Mouse (Mus musculus): Measurements from ENCODE around the gene Limk2. TPM values are rescaled to one million over a fixed set of nuclear protein-coding genes. Genes with fewer than 3 reads are reported as not detected.
A peak's percentile ranks its signal among the peaks of the same experiment; 100 is the strongest.

Gene Limk2
- polyA plus RNA-seq, 1 experiment from 2014 or later = 161 TPM

DNA sequence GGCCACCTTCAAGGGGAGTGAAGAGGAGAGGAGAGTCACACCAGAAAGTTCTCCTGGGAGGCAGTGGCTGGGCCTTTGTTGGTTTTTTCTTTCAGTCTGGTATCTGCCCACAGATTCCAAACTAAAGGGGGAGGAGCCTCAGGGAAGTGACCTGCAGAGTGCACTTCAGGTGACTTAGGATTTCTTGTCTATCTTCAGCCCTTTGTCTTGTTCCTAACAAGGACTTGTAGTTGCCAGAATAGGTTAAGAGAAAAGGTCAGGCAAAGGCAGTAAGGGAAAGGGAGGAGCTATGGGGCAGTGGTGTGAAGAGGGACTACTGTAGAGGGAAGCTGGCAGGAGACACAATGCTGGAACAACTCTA lies 61.2 kb downstream of the Limk2 start:
- ATAC-seq (ENCODE audit: low read depth) = no peak
- Histone ChIP-seq H3K9ac (replicated peaks; ENCODE audit: low read depth, low read length) (no peak overlapping the region), H3K4me1 (ENCODE audit: control insufficient read depth, insufficient read depth, low read length) (0 out of 2 replicates have a peak, but pooled peaks cover 2% of the 10 kb centered on the region), H3K9me3 (ENCODE audit: control insufficient read depth, low read length) (no peaks in the 10 kb centered on the region), H3K36me3 (ENCODE audit: control insufficient read depth, insufficient read depth, low read length) (peaks cover 37% of the 10 kb centered on the region), H3K4me2 (ENCODE audit: low read depth, low read length) (no peak overlapping the region), H3K4me3 (ENCODE audit: low read depth, low read length) (no peak overlapping the region), H3K27me3 (ENCODE audit: control insufficient read depth, insufficient read depth, low read length) (no peaks in the 10 kb centered on the region), H3K27ac (ENCODE audit: low read depth, low read length) (no peak overlapping the region)

DNA sequence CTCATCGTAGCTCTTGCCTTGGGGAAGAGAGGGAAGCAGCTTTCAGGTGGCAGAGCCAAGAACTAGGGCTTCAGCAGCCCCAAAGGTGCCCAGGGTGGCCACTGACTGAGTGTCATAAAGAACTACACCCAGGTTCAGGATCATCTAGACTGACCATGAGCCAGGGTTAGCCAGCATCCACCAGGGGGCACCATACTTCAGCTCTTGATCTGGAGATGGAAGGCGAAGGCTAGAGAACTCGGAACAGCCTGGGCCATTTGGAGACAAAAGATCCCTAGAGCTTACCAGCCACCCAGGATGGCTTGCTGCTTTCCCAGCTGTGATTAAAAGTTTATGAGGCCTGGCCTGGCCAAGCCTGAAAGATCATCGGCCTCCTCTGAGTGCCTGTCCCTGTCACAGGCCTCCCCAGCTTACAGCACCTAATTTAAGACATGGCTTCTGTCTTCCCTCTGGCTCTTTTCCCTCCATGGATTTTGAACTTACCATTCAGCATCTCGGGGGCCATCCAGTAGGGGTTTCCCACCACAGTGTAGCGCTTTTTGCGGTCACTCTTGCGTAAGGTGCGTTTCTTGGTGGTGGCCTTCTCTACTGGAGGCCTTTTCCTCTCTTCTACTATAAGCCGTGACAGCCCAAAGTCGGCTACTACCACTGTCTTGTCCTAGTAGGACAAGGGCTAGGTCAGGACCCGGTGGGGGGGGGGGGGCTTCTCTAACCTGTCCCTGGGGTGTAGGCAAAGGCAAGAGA lies 61.7 kb downstream of the Limk2 start:
- Histone ChIP-seq H3K36me3 (ENCODE audit: control insufficient read depth, insufficient read depth, low read length) (peaks cover 31% of the 10 kb centered on the region), H3K4me3 (ENCODE audit: low read depth, low read length) (no peak overlapping the region), H3K9me3 (ENCODE audit: control insufficient read depth, low read length) (no peaks in the 10 kb centered on the region), H3K27me3 (ENCODE audit: control insufficient read depth, insufficient read depth, low read length) (no peaks in the 10 kb centered on the region), H3K9ac (replicated peaks; ENCODE audit: low read depth, low read length) (no peak overlapping the region), H3K4me1 (ENCODE audit: control insufficient read depth, insufficient read depth, low read length) (0 out of 2 replicates have a peak, but pooled peaks cover 2% of the 10 kb centered on the region), H3K4me2 (ENCODE audit: low read depth, low read length) (no peak overlapping the region), H3K27ac (ENCODE audit: low read depth, low read length) (no peak overlapping the region)
- WGBS = 49% methylated on average over 12 of the region's 12 CpGs
- peak; percentile 75; the same call in 1 of the 2 replicates for ATAC-seq (ENCODE audit: low read depth)

DNA sequence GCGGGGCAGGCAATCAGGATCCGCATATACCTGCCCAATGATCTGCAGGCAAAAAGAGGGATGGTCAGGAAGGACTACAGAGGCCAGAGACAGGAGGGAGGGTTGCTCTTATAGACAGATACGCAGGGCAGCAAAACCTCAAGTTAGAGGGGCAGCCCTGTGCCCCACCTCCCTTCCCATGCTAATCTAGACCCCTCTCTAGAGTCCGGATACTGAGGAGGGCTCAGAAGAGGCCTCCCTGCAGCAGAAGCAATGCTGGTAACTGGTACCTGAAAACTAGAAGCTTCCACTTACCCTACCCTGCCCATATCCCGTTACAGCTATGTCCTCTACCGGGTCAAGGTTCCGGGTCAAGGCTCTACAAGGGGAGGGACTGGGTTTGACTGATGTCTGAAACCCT lies 62.6 kb downstream of the Limk2 start:
- Histone ChIP-seq H3K4me1 (ENCODE audit: control insufficient read depth, insufficient read depth, low read length) (0 out of 2 replicates have a peak, but pooled peaks cover 2% of the 10 kb centered on the region), H3K27me3 (ENCODE audit: control insufficient read depth, insufficient read depth, low read length) (no peaks in the 10 kb centered on the region), H3K9ac (replicated peaks; ENCODE audit: low read depth, low read length) (no peak overlapping the region), H3K4me3 (ENCODE audit: low read depth, low read length) (no peak overlapping the region), H3K27ac (ENCODE audit: low read depth, low read length) (no peak overlapping the region), H3K36me3 (ENCODE audit: control insufficient read depth, insufficient read depth, low read length) (peaks cover 24% of the 10 kb centered on the region), H3K4me2 (ENCODE audit: low read depth, low read length) (no peak overlapping the region), H3K9me3 (ENCODE audit: control insufficient read depth, low read length) (no peaks in the 10 kb centered on the region)
- ATAC-seq (ENCODE audit: low read depth) = no peak
- 95% methylated on average over 7 of the region's 7 CpGs for WGBS

DNA sequence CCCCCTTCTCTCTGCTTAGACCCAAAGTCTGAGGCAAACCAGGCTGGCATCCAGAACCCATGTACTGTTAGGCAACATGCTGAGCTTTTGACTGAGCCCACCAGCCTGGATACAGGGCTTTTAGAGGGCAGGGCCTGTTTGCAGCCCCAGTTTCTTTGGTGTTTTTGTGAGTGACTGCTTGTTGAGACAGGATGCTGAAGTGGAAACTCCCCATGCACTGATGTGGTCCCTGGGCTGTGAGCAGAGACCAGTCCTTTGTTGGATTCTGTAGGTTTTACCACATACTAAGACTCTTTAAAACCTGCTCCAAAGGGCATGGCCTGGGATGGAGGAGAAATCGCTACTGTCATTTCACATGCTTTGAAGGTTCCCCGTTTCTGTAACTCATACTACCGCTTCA lies 64.1 kb downstream of the Limk2 start:
- Histone ChIP-seq H3K36me3 (ENCODE audit: control insufficient read depth, insufficient read depth, low read length) (peaks cover 24% of the 10 kb centered on the region), H3K27ac (ENCODE audit: low read depth, low read length) (no peak overlapping the region), H3K9ac (replicated peaks; ENCODE audit: low read depth, low read length) (no peak overlapping the region), H3K27me3 (ENCODE audit: control insufficient read depth, insufficient read depth, low read length) (no peaks in the 10 kb centered on the region), H3K4me3 (ENCODE audit: low read depth, low read length) (no peak overlapping the region), H3K4me2 (ENCODE audit: low read depth, low read length) (no peak overlapping the region), H3K4me1 (ENCODE audit: control insufficient read depth, insufficient read depth, low read length) (0 out of 2 replicates have a peak, but pooled peaks cover 2% of the 10 kb centered on the region), H3K9me3 (ENCODE audit: control insufficient read depth, low read length) (no peaks in the 10 kb centered on the region)
- no peak for ATAC-seq (ENCODE audit: low read depth)
- 95% methylated on average over 3 of the region's 3 CpGs for WGBS

DNA sequence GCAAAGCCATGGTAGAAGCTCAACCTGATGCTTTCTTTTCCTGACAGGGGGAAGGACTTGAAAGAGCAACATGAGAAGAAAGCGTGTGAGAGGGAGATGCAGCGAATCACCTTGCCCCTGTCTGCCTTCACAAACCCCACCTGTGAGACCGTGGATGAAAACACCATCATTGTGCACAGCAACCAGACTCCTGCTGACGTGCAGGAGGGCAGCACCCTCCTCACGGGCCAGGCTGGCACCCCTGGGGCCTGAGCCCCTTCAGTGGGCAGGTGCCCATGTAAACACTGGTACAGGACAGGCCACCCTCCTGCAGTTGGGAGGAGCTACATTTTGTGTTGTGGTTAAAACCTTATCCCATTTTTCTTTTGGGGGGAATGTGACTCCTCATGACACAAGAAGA lies 67.5 kb downstream of the Limk2 start:
- no peak for ATAC-seq (ENCODE audit: low read depth)
- Histone ChIP-seq H3K27me3 (ENCODE audit: control insufficient read depth, insufficient read depth, low read length) (no peaks in the 10 kb centered on the region), H3K9me3 (ENCODE audit: control insufficient read depth, low read length) (no peaks in the 10 kb centered on the region), H3K36me3 (ENCODE audit: control insufficient read depth, insufficient read depth, low read length) (peaks cover 24% of the 10 kb centered on the region), H3K4me3 (ENCODE audit: low read depth, low read length) (no peak overlapping the region), H3K4me2 (ENCODE audit: low read depth, low read length) (no peak overlapping the region), H3K27ac (ENCODE audit: low read depth, low read length) (no peak overlapping the region), H3K9ac (replicated peaks; ENCODE audit: low read depth, low read length) (no peak overlapping the region), H3K4me1 (ENCODE audit: control insufficient read depth, insufficient read depth, low read length) (peaks cover 12% of the 10 kb centered on the region)
- 88% methylated on average over 5 of the region's 5 CpGs for WGBS

DNA sequence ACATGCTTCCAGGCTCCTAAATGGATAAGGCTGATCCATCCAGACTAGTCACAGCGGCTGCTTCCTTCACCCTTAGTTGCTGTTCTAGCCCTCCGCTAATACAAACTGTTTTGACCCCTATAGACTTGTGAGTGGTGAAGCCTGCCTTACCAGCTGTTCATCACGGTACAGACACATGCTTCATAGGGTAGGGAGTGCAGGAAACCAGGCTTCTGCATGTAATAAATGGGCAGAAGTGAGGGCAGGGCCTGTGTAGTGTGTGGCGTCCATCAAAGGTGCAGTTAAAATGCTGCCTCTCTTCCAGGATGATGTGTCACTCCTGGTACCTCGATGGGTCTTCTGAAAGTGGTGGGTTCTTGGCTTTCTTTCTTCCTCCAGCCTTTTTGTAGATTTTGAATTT lies 71.0 kb downstream of the Limk2 start:
- 52% methylated on average over 5 of the region's 5 CpGs for WGBS
- Histone ChIP-seq H3K4me2 (ENCODE audit: low read depth, low read length) (no peak overlapping the region), H3K36me3 (ENCODE audit: control insufficient read depth, insufficient read depth, low read length) (0 out of 2 replicates have a peak, but pooled peaks cover 3% of the 10 kb centered on the region), H3K27me3 (ENCODE audit: control insufficient read depth, insufficient read depth, low read length) (no peaks in the 10 kb centered on the region), H3K9ac (replicated peaks; ENCODE audit: low read depth, low read length) (no peak overlapping the region), H3K4me1 (ENCODE audit: control insufficient read depth, insufficient read depth, low read length) (peaks cover 12% of the 10 kb centered on the region), H3K27ac (ENCODE audit: low read depth, low read length) (peak overlapping the region; percentile 56), H3K9me3 (ENCODE audit: control insufficient read depth, low read length) (no peaks in the 10 kb centered on the region), H3K4me3 (ENCODE audit: low read depth, low read length) (no peak overlapping the region)
- ATAC-seq (ENCODE audit: low read depth) = peak; percentile 21; the same call in 1 of the 2 replicates

DNA sequence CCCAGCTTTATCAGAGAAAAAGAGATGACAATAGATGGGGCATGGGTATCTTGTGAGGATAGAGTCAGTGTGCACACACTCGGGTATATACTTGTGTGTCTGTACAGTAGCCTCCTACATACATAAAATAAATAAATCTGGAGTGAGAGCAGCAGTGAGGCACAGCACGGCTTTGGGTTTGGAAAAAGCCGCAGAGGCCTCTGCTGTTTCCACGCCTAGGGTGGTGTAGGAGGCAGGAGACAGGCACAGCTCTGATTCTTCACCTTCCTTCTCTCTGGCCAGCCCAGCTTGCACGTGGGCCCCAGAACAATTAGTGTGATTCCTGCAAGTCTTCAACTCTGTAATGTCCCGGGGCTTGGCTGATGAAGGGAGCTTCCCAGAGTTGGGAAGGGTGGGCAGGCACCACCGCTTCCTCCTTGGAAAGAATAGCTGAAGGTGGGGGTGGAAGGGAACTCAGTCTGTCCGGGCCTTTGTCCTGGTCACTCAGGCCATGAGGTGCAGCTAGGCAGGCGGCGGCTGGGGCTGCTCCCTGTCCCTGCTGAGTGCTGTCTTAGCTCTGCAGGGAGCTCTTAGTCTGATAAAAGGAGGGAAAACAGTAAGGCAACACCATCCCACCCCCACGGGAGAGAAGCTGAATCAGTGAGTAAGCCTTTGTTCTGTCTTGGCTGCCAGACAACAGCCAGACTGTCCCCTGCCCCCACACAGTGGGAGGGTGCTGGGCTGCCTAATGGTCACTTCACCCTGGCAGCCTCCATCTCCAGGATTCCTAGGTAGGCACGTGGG lies 71.6 kb downstream of the Limk2 start:
- H3K4me3 ChIP-seq (ENCODE audit: low read depth, low read length) = no peak overlapping the region
- 9% methylated on average over 12 of the region's 12 CpGs for whole genome bisulfite sequencing
- H3K4me1 ChIP-seq (ENCODE audit: control insufficient read depth, insufficient read depth, low read length) = peaks cover 18% of the 10 kb centered on the region
- H3K9ac ChIP-seq (replicated peaks; ENCODE audit: low read depth, low read length) = peak overlapping the region; percentile 28; the same call in 1 of the 2 replicates
- ATAC-seq (ENCODE audit: low read depth) = peak; percentile 48; the same call in 1 of the 2 replicates
- H3K27me3 ChIP-seq (ENCODE audit: control insufficient read depth, insufficient read depth, low read length) = no peaks in the 10 kb centered on the region
- no peak overlapping the region for H3K4me2 ChIP-seq (ENCODE audit: low read depth, low read length)
- H3K27ac ChIP-seq (ENCODE audit: low read depth, low read length) = peak overlapping the region; percentile 56
- H3K9me3 ChIP-seq (ENCODE audit: control insufficient read depth, low read length) = no peaks in the 10 kb centered on the region
- 0 out of 2 replicates have a peak, but pooled peaks cover 3% of the 10 kb centered on the region for H3K36me3 ChIP-seq (ENCODE audit: control insufficient read depth, insufficient read depth, low read length)

DNA sequence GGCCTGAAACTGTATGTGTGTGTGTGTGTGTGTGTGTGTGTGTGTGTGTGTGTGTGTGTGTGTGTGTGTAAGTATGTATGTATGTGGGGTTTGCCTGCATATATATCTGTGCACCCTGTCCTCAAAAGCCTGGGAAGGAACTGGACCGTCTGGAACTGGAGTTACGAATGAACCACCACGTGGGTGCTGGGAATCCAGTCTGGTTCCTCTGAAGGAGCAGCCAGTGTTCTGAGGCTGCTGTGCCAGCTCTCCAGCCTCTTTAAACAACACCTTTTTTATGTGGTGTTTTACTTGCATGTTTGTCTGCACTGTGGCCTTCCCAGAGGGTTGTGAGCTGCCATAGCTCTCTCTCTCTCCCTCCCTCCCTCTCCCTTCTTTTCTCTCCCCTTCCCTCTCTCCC lies 72.4 kb downstream of the Limk2 start:
- H3K9ac ChIP-seq (replicated peaks; ENCODE audit: low read depth, low read length) = no peak overlapping the region
- H3K27me3 ChIP-seq (ENCODE audit: control insufficient read depth, insufficient read depth, low read length) = no peaks in the 10 kb centered on the region
- no peak overlapping the region for H3K4me2 ChIP-seq (ENCODE audit: low read depth, low read length)
- ATAC-seq (ENCODE audit: low read depth) = no peak
- no peaks in the 10 kb centered on the region for H3K9me3 ChIP-seq (ENCODE audit: control insufficient read depth, low read length)
- H3K4me1 ChIP-seq (ENCODE audit: control insufficient read depth, insufficient read depth, low read length) = peaks cover 18% of the 10 kb centered on the region
- 75% methylated on average over 3 of the region's 3 CpGs for WGBS
- H3K36me3 ChIP-seq (ENCODE audit: control insufficient read depth, insufficient read depth, low read length) = 0 out of 2 replicates have a peak, but pooled peaks cover 3% of the 10 kb centered on the region
- H3K27ac ChIP-seq (ENCODE audit: low read depth, low read length) = no peak overlapping the region
- no peak overlapping the region for H3K4me3 ChIP-seq (ENCODE audit: low read depth, low read length)

DNA sequence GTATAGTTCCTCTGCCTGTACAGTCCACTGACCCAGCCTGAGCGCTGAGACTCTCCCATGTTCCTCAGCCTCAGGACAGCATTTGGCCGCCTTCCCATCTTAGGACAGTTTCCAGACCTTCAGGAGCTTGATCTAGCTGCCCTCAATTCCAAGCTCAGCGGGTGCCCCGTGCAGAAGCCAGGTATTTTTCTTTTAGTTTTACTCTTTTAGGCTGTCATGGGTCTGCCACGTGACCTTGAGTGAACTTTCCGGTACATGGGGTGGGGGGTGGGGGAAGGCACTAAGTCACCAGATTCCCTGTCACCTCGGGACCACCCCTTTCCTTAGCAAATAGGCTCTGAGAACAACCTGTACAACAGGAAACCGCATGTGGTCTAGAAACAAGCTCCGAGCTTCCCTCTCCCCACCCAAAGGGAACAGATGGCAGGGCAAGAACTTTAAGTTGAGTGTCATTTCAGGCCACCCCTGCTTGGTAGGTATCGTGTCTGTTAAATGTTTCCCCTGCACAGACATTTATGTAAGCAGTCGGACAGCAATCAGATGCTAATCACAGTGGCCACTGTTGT lies 73.3 kb downstream of the Limk2 start:
- Histone ChIP-seq H3K36me3 (ENCODE audit: control insufficient read depth, insufficient read depth, low read length) (0 out of 2 replicates have a peak, but pooled peaks cover 3% of the 10 kb centered on the region), H3K9me3 (ENCODE audit: control insufficient read depth, low read length) (no peaks in the 10 kb centered on the region), H3K4me1 (ENCODE audit: control insufficient read depth, insufficient read depth, low read length) (peaks cover 18% of the 10 kb centered on the region), H3K27me3 (ENCODE audit: control insufficient read depth, insufficient read depth, low read length) (no peaks in the 10 kb centered on the region), H3K4me3 (ENCODE audit: low read depth, low read length) (no peak overlapping the region), H3K9ac (replicated peaks; ENCODE audit: low read depth, low read length) (no peak overlapping the region), H3K4me2 (ENCODE audit: low read depth, low read length) (no peak overlapping the region), H3K27ac (ENCODE audit: low read depth, low read length) (no peak overlapping the region)
- no peak for ATAC-seq (ENCODE audit: low read depth)
- WGBS = 60% methylated on average over 11 of the region's 11 CpGs

All from neural tube, embryonic 14.5 days (tissue).